Mouse (Mus musculus) embryo, embryonic 11 days (tissue): Measurements from ENCODE around the gene Sorcs2.
A peak's percentile ranks its signal among the peaks of the same experiment; 100 is the strongest.

Source experiments
- DNase-seq: peaks from one replicate; pipeline ENCODE4 v3.0.0-alpha.2; 2015

The Sorcs2 gene

DNA sequence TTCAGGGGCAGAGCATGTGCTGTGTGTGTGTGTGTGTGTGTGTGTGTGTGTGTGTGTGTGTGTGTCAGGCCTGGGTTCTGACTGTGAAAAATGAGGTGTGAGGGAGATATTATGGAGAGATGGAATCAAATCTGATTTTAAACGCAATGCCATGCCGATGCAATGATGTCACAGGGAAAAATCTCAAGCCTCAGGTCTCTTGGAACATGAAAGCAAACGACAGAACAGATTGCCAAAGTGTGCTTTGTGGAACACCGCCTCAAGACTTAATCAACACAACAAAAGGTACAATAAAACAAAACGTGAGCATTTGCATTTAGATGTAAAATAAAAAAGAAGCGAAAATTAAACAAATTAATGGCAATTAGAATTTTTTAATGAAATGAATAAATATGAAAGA, 177.3 kb downstream of the Sorcs2 start:
- no peak for DNase-seq

DNA sequence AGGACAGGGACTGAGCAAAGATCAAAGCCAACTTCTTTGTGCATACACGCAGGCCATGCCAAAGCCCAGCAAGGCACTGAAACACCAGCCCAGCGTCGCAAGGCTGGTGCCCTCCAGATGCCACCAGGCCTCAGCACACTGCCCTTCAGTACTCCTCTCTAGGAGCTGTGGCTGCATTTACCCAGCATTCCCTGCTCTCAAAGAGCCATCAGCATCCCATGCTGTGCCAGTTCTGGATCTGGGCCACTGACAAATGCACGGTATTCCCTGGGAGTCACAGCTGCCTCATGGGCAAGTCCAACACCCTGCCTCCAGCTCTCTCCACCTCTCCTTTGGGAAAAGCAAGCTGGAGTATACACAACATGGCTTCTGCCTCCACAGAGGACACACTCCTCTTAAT, 177.8 kb downstream of the Sorcs2 start:
- no peak for DNase-seq

DNA sequence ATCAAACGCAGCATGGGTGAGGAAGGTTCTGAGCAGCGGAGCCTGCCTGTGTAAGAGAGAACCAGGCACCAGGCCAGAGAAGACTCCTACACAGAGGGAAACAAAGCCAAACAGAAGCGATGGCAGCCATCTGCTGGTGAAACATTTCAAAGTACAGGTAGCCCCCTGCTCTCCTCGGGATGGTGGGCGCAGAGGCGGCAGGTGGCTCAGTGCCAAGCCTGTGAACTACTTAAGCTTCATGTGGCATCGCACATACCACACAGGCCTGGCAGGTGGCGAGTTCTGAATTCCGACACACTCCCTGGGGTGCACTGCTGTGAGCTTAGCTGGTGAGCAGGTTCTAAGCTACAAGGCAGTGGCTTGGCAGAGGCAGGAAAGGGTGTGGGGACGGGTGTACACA, 184.6 kb downstream of the Sorcs2 start:
- no peak for DNase-seq

DNA sequence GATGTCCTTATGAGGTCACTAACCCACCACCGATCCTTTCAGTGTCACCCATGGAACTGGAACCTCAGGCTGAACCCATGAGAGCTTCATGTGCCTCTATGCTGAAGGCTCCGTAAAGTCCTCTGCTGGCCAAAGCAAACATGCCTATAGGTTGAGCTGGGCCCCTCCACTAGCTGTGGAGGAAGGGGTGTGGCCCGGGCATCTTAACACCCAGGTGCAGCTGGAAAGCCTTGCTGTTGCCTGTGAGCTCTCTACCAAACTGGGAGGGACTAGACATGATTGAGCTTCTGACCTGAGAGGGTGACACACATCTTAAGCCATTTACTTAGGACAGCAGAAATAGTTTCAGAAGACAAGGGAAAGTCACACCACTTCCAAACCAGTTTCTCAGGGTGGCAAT, 189.1 kb downstream of the Sorcs2 start:
- no peak for DNase-seq

DNA sequence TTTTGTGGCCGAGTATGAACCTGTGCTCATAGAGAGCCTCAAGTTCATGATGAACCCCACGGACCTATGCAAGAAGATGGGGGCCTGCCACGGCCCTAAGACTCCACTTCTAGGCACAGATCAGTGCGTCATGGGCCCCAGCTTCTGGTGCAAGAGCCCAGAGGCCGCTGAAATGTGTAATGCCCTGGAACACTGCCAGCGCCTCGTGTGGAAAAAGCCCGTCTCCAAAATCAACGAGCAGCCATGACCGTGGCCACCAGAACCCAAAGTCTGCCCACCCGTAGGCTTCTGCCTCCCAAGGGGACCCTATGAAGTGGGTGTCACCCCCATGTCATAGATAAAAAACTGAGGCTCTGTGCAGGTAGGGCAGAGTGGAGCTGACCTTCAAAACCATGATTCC, 192.5 kb downstream of the Sorcs2 start:
- no peak for DNase-seq

DNA sequence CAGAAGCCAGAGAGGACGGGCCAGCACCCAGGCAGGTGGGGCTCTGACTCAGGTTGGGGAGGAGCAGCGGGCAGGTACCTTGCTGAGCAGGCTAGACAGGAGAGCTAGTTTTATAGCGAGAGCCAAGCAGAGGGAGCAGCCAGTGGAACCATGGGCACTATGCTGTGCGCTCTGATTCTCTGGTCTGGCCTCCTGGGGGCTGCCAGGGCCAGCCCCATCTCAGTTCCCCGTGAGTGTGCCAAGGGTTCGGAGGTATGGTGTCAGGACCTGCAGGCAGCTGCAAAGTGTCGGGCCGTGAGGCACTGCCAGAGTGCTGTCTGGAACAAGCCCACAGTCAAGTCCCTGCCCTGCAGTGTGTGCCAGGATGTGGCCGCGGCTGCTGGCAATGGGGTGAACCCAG, 194.0 kb downstream of the Sorcs2 start, which contains the start of gene Psapl1:
Psapl1 (plus strand) TSS at position 106 of the 400 bp plus-strand sequence.
- no peak for DNase-seq

DNA sequence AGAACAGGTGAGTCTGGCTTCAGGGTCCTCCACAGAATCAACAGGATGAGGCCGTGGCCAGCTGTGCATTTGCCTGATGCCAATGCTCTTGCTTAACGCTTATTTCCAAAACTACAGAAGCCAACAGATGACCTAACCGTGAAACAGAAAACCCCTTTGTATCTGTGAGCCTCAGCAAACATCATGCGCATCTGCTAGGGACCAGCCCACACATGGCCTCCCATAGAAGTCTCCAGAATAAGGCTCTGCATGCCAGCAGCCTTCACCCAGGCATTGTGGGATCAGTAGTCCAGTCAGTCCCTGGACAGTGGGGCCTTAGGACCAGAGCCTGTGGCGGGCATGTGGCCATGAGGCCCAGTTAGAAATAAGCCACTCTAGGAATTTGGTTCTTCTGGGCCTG, 194.5 kb downstream of the Sorcs2 start:
- DNase-seq, result no peak

DNA sequence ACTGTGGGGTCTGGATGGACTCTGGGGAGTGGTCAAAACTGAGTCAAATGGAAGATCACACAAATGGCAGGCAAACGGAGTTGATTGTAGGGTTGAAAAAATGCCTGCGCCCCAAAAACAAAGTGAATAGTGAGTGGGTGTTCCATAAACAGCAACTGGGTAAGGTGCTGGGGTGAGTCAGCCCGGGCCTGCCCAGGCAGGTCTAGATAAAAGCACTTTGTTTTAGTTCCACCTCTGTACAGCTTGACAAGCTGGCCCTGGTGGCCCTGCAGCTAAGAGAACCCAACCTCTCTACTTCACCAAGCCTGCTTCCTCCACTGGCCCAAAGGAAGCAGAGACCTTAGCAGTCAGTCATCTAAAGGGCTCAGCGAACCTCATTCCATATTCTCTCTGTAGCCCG, 195.2 kb downstream of the Sorcs2 start:
- no peak for DNase-seq

DNA sequence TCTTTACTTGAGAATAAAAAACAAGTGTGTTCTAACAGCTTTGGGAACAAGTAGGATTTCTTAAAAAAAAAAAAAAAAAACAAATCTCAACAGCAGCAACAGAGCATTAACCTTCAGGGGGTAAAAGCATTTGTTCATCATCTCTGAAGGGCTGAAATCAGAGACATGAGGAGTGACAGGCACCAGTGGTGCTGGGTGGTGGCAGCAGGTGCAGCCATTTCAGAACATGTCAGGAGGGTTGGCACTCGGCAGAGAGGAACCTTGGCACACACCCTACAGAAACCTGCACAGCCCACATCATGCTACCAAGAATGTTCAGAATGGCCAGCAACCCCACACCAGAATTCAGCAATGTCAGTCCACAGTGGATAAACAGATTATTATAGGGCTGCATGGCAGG, 198.4 kb downstream of the Sorcs2 start:
- no peak for DNase-seq

DNA sequence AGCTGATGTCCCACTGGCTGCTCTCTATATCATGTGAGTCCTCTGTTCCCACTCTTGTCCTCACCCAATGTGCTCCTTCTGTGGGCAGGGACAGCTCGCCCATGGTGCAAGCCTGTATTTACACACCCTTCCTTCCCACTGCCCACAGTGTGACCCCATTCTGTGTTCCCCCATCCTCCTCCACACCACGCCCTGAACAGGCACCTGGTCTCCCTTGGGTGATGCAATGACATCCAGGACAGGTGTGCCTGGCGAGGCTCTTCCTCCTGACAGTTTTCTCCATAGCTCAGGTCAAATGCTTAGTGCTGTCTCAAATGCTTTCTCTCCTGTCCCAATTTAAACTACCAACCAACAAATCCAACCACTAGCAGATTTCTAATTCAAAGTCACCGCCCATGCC, 202.5 kb downstream of the Sorcs2 start:
- no peak for DNase-seq

DNA sequence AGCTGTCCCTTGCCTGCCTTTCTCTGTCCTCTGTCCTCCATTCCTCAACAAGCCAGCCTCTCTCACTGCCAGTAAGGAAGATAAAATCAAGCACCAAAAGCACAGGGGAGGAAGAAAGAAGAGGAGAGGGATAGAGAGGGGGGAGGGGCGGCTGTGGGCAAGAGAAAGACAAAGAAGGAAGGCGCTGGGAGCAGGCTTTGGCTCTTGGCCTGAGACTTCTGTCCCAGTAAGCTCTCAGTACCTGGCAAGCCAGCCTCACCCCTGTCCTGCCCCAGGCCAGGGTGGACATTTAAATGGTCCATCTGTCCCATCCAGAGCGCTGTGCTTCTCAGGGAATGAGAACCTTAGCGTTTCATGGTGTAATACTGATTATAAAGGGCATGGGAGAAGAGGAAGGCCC, 203.3 kb downstream of the Sorcs2 start:
- no peak for DNase-seq

DNA sequence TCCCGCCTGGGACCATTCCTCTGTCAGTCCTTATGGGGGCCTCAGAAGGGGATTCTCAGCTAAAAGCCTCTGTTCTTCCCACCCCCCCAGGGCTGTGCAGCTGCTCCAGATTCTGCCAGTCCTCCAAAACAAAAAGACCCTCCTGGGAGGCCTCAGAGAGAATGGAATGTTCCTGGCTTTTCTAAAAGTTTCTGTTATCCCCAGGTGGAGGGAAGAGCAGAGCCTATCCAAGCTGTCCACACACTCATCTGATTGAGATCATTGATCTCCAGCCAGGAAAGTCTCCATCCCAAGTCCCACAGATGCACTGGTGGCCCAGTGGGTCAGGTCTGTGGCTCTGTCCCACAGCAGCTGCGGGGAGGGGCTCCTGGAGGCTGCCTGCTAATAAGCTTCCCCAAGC, 205.3 kb downstream of the Sorcs2 start:
- DNase-seq, result no peak

DNA sequence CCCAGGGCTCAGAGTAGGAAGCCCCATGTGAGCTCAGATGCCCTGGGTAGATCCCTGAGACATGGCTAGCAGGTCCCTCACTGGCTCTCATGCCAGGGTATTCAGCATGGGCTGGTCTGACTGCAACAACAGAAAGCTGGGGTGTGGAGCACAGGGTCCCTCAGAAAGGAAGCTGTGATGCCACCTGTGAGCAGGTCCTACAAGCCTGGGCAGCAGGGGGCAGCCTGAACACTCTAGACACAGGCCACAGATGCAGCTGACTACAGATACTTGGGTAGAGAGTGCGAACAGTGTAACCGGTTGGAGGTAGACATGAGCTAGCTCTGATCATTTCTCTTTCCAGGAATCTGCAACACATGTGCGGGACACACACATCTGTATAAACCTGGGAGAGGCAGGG, 206.1 kb downstream of the Sorcs2 start:
- no peak for DNase-seq

DNA sequence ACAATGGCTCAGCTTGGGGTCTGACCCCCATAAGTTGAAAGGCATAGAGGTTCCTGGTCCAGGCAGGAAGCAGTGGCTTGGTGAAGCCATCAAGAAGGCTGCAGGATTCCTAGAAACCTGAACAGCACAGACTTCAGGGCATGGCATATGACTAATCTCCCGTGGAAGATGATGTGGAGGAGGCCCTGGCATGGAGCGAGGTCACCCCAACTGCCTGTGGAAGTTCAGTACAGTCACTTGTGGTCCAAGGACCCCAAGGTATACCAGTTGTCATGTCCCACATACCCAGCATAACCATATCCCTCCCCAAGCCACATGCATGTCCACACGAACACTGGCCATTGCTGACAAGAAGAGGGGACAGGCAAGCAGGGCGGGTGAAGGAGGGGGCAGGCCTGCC, 206.7 kb downstream of the Sorcs2 start:
- DNase-seq, result no peak

DNA sequence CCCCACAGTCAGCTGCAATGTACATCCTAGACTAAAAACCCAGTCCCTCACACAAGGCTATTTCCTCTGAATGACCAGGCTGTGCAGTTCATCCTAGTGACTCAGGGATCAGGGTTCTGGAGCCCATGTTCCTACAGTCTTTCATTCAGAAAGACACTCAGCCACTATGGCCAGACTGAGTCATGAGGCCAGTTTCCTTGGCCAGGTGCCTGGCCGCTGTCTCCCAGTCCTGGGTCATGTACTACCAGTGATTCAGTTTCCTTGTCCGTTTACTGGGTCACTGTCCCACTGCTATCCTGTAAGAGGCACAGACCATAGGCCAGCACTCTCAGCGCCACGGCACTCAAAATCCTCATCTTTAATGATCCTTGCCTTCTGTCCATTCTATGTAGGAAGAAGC, 209.6 kb downstream of the Sorcs2 start:
- no peak for DNase-seq

DNA sequence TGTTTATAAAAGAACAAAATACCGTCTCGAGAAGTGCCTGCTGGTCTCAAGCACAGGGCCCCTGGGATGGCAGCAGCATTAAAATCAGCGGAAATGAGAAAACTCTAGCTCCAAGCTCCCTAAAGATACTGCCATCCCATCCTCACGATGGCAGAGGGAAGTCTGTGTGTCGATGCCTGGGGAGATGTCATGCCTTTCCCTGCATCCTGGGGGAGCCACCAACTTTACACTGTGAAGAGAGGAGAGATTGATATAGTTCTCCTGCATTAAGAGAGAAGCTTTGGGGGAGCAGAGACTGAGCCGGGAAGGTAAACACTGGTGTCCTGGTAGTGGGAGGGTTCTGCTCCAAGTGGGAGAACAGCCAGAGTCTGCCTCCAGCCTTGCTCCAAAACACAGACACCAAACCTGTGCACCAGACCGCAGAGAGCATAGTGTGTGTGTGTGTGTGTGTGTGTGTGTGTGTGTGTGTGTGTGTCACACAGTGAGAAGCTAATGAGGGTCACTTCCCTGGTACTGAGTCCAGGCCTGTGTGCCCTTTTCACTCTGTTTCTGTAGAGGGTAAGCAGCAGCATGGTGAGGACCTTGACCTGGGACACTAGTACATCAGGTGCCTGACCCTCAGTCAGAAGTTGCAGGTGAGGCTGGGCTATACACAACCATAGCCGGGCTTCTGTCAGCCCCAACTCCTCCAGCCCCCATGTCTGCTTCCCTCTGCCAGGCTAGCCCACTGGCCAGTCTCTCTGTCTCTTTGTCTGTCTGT, 211.5 kb downstream of the Sorcs2 start:
- DNase-seq, result no peak

DNA sequence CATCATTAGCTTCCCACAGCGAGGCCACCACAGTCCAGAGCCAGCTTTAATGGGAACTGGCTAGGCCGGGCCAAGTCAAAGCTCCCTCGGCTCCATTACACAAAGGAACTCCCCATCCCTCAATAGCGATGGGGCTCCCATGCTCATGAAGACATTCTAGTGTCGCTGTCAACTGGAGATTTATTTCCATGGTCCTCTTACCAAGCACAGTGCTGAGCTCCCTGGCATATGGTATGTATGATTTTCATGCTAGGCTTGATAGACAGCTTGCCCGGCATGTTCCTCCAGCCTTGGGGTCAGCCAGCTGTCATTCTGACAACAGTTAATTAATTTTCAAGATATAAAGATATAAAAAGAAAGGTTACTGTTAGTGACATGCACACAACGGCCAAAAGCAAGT, 215.6 kb downstream of the Sorcs2 start:
- no peak for DNase-seq

DNA sequence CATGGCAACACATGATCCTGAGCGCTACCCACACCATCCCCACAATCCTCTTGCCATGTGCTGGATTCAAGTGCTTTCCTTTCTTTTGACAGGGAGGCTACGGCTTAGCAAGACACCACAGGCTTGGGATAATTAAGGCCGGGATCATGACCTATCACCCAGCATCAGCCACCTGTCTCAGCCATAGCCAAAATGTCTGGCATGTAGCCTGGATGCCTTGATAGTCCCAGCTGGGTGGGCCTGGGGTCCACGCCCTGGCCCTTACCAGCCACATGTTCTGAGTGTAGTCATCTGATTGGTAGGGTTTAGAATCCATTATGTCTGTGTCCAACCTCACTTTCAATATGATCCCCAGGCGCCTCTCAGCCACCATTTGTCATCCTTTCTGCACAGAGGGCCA, 218.2 kb downstream of the Sorcs2 start:
- no peak for DNase-seq

DNA sequence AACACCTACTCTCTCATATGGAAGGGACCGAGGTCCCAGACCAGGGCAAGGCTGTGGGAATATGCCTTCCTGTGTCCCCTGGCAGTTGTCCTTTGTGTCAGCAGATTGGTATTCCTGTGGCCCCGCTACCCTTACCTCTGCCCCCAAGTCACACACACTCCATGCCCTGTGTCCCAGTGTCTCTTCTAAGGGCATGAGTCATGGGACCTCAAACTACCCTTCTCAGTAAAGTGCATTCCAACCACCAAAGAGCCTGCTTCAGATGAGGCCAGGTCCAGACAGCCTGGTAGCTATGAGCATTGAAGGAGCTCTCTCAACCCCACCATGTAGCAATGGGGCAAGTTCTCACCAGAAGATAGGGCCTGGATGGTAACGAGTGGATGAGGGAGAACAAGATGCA, 219.2 kb downstream of the Sorcs2 start:
- DNase-seq, result no peak

DNA sequence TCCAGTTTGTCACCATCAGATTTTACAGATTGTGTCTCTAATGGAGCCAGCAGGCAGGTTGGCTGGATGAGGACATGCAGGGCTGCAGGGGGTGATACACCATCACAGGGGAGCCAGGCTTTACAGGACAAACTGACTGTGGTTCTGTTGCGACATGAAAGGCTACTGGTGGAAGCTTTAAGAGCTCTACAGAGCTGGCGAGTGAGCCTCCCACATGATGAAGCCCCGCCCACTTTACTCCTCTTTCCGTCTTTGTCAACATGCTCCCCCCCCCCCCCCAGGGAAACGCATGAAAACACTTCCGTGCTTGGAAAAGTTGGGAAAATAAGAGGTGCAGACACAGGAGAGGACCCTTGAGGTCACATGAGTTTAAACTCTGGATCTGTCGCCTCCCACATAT, 219.7 kb downstream of the Sorcs2 start:
- no peak for DNase-seq

DNA sequence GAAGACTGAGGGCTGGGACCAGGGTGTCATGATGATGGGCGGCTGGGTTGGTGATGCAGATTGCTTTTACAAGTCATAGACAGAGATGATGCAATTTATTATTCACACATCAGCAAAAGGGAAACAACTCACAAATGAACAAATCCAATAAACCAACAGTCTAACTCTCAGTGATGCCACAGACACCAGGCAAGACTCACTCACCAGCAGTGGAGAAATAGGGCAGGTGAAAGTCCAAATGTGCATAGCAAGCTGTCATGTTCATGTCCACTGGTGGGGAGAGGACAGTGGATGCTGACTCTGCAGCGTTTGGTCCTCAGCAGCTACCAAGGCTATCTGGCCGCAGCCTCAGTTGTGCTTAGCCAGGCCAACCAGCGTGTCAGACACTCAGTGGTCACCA, 221.1 kb downstream of the Sorcs2 start:
- DNase-seq, result no peak

DNA sequence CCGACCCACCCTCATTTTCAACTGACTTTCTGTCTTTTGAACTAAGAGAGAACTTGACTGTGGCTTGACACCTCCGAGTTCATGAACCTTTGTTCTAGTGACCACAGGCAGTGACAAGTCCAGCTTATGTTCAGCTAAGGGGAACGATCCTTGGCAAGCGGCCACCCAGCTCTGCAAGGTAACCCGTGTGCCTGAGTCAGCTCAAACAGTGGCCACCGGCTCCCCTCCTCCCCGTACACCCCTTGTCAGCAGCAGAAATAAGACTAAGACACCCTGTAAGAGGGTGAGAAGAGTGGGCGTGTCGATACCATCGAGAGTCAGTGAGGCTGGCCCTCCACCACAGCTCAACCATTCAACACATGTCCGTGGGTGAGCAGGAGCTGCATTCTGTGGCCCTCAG, 221.5 kb downstream of the Sorcs2 start:
- no peak for DNase-seq

DNA sequence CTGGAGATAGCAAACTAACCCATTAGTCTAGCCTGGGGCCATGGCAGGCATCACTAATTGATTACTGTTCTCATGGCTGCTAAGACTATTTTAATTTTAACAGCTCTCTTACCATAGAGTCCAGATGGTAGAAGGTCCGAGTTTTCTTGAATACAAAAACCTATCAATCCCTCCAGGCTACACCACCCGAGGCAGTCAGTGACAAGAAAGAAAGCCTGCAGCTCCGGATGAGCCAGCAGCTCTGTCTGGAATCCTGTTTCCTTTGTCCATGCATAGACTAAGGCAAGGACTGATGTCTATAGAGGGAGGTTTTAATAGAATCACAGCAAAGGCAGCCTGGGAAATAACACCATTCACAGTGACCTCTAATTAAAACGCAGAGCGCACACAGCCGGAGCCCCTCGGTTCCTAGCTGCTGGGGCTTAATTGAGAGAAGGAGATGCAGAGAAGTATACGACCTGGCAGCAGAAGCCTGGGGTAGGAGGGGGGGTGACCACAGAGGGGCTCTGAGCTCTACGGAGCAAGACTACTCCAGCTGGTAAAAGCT, 223.3 kb downstream of the Sorcs2 start:
- peak; percentile 58 for DNase-seq

DNA sequence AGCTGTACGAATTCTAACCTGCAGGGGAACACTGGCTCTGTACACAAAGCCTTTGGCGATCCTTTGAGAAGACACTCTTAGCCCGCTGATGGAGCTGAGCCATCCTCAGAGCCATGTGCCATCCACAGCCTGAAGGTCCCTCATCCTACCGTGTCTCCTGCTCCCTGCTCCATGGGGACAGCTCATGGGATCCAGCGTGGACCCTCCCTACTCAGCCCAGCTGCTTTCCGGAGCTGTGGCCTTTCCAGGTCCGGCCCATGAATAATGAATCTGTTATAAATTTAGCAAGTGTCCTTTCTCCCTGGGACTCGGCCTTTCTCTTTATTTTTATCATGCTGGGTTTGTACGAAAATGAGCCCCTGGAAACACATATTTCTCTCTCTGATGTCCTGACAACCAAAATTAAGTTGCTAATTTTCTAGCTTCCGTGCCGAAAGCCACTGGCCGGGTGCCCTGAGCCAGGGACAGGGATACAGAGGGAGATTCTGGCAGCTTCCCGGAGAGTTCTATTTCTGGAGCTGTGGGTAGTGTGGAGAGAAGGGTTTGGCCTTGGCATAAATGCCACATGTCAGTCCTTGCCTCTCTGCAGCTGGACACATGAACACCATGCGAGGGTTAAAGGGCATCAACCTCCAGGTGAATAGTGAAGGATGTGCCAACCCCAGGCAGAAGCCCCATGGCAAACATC, 228.8 kb downstream of the Sorcs2 start:
- no peak for DNase-seq
